In the genomic region with DNA sequence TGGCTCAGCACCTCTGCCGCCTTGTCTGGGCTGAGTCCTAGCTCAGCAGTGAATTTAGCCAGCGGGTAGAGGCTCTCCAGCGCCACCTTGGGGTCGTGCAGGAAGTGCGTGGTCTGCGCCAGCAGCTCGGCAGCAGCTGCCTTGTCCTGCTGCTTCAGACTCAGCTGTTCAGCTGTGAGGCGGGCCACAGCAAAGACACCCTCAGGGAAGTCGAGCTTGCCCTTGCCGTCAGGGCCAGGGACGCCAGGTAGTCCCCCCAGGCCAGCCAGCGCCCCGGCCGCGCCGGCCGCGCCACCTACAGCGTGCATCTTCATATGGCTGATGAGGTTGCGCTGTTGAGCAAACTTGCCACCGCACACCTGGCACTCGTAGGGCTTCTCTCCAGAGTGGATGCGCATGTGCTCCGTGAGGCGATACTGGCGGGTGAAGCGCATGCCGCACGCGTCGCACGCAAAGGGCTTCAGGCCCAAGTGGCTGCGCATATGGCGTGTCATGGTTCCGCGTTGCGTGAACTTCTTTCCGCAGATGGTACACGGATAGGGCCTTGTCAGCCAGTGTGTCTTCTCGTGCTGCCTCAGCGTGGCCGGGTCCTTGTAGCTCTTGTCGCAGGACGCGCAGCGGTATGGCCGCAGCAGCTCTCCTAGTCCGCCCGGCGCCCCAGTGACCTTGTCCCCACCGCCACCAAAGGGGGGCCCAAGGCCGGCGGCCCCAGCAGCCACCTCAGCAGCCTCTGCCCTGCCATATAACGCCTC, we compare ENCODE assay signal across 8 mouse cellular contexts. TPM values are rescaled to one million over a fixed set of nuclear protein-coding genes. Genes with fewer than 3 reads are reported as not detected.
A peak's percentile ranks its signal among the peaks of the same experiment; 100 is the strongest.
DNase-seq lines count a peak whose midpoint lies in the region; ATAC-seq and TF ChIP-seq lines count a peak whose summit lies in the region.

No protein-coding gene starts in this region.

- no peak for ATAC-seq in hindbrain, embryonic 15.5 days (ENCODE audit: low FRiP score, low read depth)
- peak; percentile 74 for ATAC-seq in megakaryocyte, adult 5-6 weeks (ENCODE audit: poor library complexity, severe bottlenecking)

- H3K9me3 ChIP-seq in hindbrain, embryonic 15.5 days = no peaks in the 10 kb centered on the region

- intact Hi-C loops in gastrocnemius, adult 2 months (cut with DNase I) = loop anchor here (5.0 kb wide), 1 partner anchor 118 kb away; no protein-coding TSS in a partner anchor
- intact Hi-C loops in left cerebral cortex, adult 2 months (cut with DNase I) = loop anchor here (1.0 kb wide), 1 partner anchor 184 kb away; no protein-coding TSS in a partner anchor

- peak overlapping the region; percentile 92 for H3K27ac ChIP-seq in gastrocnemius, adult 2 months
- H3K27ac ChIP-seq in hindbrain, embryonic 15.5 days (replicated peaks) = no peak overlapping the region
- H3K27ac ChIP-seq in left cerebral cortex, adult 2 months = peak overlapping the region; percentile 18; the same call in 1 of the 2 replicates

- peak; percentile 62 for DNase-seq in NIH3T3 (ENCODE audit: low read depth)
- DNase-seq in cerebellum, postnatal 14 days = peak; percentile 68 to 72
- peak; percentile 93 for DNase-seq in gastrocnemius, adult 2 months
- peak; percentile 79 to 88 for DNase-seq in left cerebral cortex, adult 2 months (ENCODE audit: extremely low spot score in 1 of 2, low spot score in 2 of 2)
- DNase-seq in skeletal muscle tissue, adult 2 months (ENCODE audit: low read depth, low spot score) = peak; percentile 75
- no peak for DNase-seq in MN1 (ENCODE audit: low spot score)

- peak overlapping the region; percentile 94 for H3K4me3 ChIP-seq in gastrocnemius, adult 2 months
- peak overlapping the region; percentile 45 for H3K4me3 ChIP-seq in hindbrain, embryonic 15.5 days
- peak overlapping the region; percentile 32 for H3K4me3 ChIP-seq in left cerebral cortex, adult 2 months

- peaks cover 7% of the 10 kb centered on the region; the same call in 1 of the 2 replicates for H3K36me3 ChIP-seq in hindbrain, embryonic 15.5 days

- peaks cover 69% of the 10 kb centered on the region for H3K27me3 ChIP-seq in hindbrain, embryonic 15.5 days

- H3K9ac ChIP-seq in hindbrain, embryonic 15.5 days = peak overlapping the region; percentile 18; the same call in 1 of the 2 replicates

- WGBS in hindbrain, embryonic 15.5 days = 4% methylated on average over 54 of the region's 54 CpGs

- peaks cover 56% of the 10 kb centered on the region for H3K4me1 ChIP-seq in hindbrain, embryonic 15.5 days (replicated peaks)

- peak overlapping the region; percentile 98 for H3K4me2 ChIP-seq in hindbrain, embryonic 15.5 days

- peak; percentile 97 for TF ChIP-seq CTCF in gastrocnemius, adult 2 months (IDR thresholded peaks at IDR 0.05)
- TF ChIP-seq CTCF in left cerebral cortex, adult 2 months (IDR thresholded peaks at IDR 0.05) = peak; percentile 89

RNA-seq across cellular contexts. Expression of gene Hic1, which starts 3.7 kb away (rescaled TPM):
- total RNA-seq in gastrocnemius, adult 2 months (2021) = 1 to 10 TPM; 4.6 to 6.6 TPM
- polyA plus RNA-seq in hindbrain, embryonic 15.5 days (2015; fragmentation: Nextera tagmentation; extraction: Ambion mirVana) = 4.2 and 4.8 TPM in 2 replicates
- total RNA-seq in left cerebral cortex, adult 2 months (2021) = 1 to 10 TPM; 3.3 to 3.9 TPM
- total RNA-seq in megakaryocyte, adult 5-6 weeks (2015) = 0.14 TPM in 1 of 2 replicates, not detected in the other
- total RNA-seq in megakaryocyte, adult 5-6 weeks (2017) = 0.04 and 0.07 TPM in 2 replicates

RNA-seq across cellular contexts. Expression of gene Ovca2, which starts 13.0 kb away (rescaled TPM):
- 1 to 10 TPM; 2.5 to 3.6 TPM for total RNA-seq in gastrocnemius, adult 2 months (2021)
- polyA plus RNA-seq in hindbrain, embryonic 15.5 days (2015; fragmentation: Nextera tagmentation; extraction: Ambion mirVana) = 14.3 and 14.8 TPM in 2 replicates
- 10 to 100 TPM; 12.1 to 12.7 TPM for total RNA-seq in left cerebral cortex, adult 2 months (2021)
- 11.5 and 17.2 TPM in 2 replicates for total RNA-seq in megakaryocyte, adult 5-6 weeks (2015)
- 7.8 and 11.0 TPM in 2 replicates for total RNA-seq in megakaryocyte, adult 5-6 weeks (2017)

RNA-seq across cellular contexts. Expression of gene Dph1, which starts 25.4 kb away (rescaled TPM):
- 1 to 10 TPM; 5.5 to 6.2 TPM for total RNA-seq in gastrocnemius, adult 2 months (2021)
- 14.0 and 15.9 TPM in 2 replicates for polyA plus RNA-seq in hindbrain, embryonic 15.5 days (2015; fragmentation: Nextera tagmentation; extraction: Ambion mirVana)
- total RNA-seq in left cerebral cortex, adult 2 months (2021) = 10 to 100 TPM; 27.9 to 28.9 TPM
- total RNA-seq in megakaryocyte, adult 5-6 weeks (2015) = 0.52 and 1.3 TPM in 2 replicates
- total RNA-seq in megakaryocyte, adult 5-6 weeks (2017) = 1.8 and 2.0 TPM in 2 replicates

RNA-seq across cellular contexts. Expression of gene Rtn4rl1, which starts 28.0 kb away (rescaled TPM):
- total RNA-seq in gastrocnemius, adult 2 months (2021) = 1 to 10 TPM in 1 of 2 experiments, under 1 TPM in 1; 0.54 to 1.1 TPM
- polyA plus RNA-seq in hindbrain, embryonic 15.5 days (2015; fragmentation: Nextera tagmentation; extraction: Ambion mirVana) = 11.7 and 12.6 TPM in 2 replicates
- 10 to 100 TPM; 89.0 to 99.0 TPM for total RNA-seq in left cerebral cortex, adult 2 months (2021)
- 1.2 and 1.3 TPM in 2 replicates for total RNA-seq in megakaryocyte, adult 5-6 weeks (2015)
- 0.08 and 0.81 TPM in 2 replicates for total RNA-seq in megakaryocyte, adult 5-6 weeks (2017)

Comparison
In these comparisons a context has a peak if more than half of its experiments do, and no peak if none do; other contexts are left out.
1. H3K4me3 ChIP-seq: peak in every context shown above with its lines; median percentile 94 in gastrocnemius, adult 2 months; 45 in hindbrain, embryonic 15.5 days; 32 in left cerebral cortex, adult 2 months.